Mouse (Mus musculus) urinary bladder, postnatal 10 days (tissue): ENCODE results near the gene Olfr54.
"Not testable (repeated sequence)": the region's sequence is repeated elsewhere in the genome, so short reads cannot be mapped to it uniquely, and the experiment has no call there.

Experiments used
- DNase-seq: peaks from one replicate; pipeline ENCODE4 v3.0.0; 2022; ENCODE audit warnings: low spot score

Olfr54 gene

GRCm38 (mm10) chr11:51013936-51014335, at the start of gene Olfr54:
Gene Olfr54, plus strand, starts transcription at chr11:51014236.
- no peak for DNase-seq

GRCm38 (mm10) chr11:50964886-50965285, 49.1 kb upstream of the Olfr54 start:
- no peak for DNase-seq

- DNase-seq = no peak
Measured at GRCm38 (mm10) chr11:50966230-50966629, 47.8 kb upstream of the Olfr54 start, which contains the start of gene Olfr1378. Gene Olfr1378, plus strand, starts transcription at chr11:50966530.

GRCm38 (mm10) chr11:50977216-50977615, 36.8 kb upstream of the Olfr54 start:
- no peak for DNase-seq

- no peak for DNase-seq
Measured at GRCm38 (mm10) chr11:50981667-50982066, 32.4 kb upstream of the Olfr54 start, which contains the start of gene Olfr1377. Gene Olfr1377, plus strand, starts transcription at chr11:50981967.

- DNase-seq = no peak
Measured at GRCm38 (mm10) chr11:51003296-51003695, 10.7 kb upstream of the Olfr54 start, which contains the start of gene Olfr51. Gene Olfr51, plus strand, starts transcription at chr11:51003596.

- no peak for DNase-seq
Measured at GRCm38 (mm10) chr11:51011821-51012220, 2.2 kb upstream of the Olfr54 start.

GRCm38 (mm10) chr11:51016341-51016740, 2.3 kb downstream of the Olfr54 start:
- no peak for DNase-seq

GRCm38 (mm10) chr11:51026811-51027210, 12.8 kb downstream of the Olfr54 start:
- DNase-seq = not testable (repeated sequence)

GRCm38 (mm10) chr11:51029381-51029780, 15.3 kb downstream of the Olfr54 start:
- not testable (repeated sequence) for DNase-seq

GRCm38 (mm10) chr11:51030225-51030624, 16.2 kb downstream of the Olfr54 start:
- no peak for DNase-seq

GRCm38 (mm10) chr11:51032851-51033250, 18.8 kb downstream of the Olfr54 start:
- DNase-seq = no peak

GRCm38 (mm10) chr11:51034141-51034540, 20.1 kb downstream of the Olfr54 start:
- DNase-seq = not testable (repeated sequence)

GRCm38 (mm10) chr11:51035951-51036350, 21.9 kb downstream of the Olfr54 start:
- no peak for DNase-seq

- DNase-seq = not testable (repeated sequence)
Measured at GRCm38 (mm10) chr11:51044776-51045175, 30.7 kb downstream of the Olfr54 start.

- not testable (repeated sequence) for DNase-seq
Measured at GRCm38 (mm10) chr11:51047809-51048208, 33.8 kb downstream of the Olfr54 start, which contains the start of gene Olfr1375. Gene Olfr1375, plus strand, starts transcription at chr11:51048109.

- no peak for DNase-seq
Measured at GRCm38 (mm10) chr11:51051678-51052077, 37.6 kb downstream of the Olfr54 start.

GRCm38 (mm10) chr11:51053230-51053629, 39.2 kb downstream of the Olfr54 start:
- no peak for DNase-seq

- DNase-seq = no peak
Measured at GRCm38 (mm10) chr11:51059151-51059571, 45.1 kb downstream of the Olfr54 start, which contains the start of gene Zfp354a. Gene Zfp354a, plus strand, starts transcription at chr11:51059257.

GRCm38 (mm10) chr11:51059640-51060039, 45.6 kb downstream of the Olfr54 start:
- no peak for DNase-seq

GRCm38 (mm10) chr11:51060981-51061380, 46.9 kb downstream of the Olfr54 start:
- DNase-seq = no peak

- DNase-seq = no peak
Measured at GRCm38 (mm10) chr11:51063276-51063675, 49.2 kb downstream of the Olfr54 start.

- DNase-seq = no peak
Measured at GRCm38 (mm10) chr11:51063841-51064240, 49.8 kb downstream of the Olfr54 start.
